Mouse (Mus musculus) kidney, embryonic 14.5 days (tissue): ENCODE results near the gene Clec2e. TPM values are rescaled to one million over a fixed set of nuclear protein-coding genes. Genes with fewer than 3 reads are reported as not detected.
"Not testable (repeated sequence)": the region's sequence is repeated elsewhere in the genome, so short reads cannot be mapped to it uniquely, and the experiment has no call there.

Experiments
- ATAC-seq: fragments of 200-750 bp; cut with Nextera tagmentation; 2 replicates; pipeline ENCODE4 v1.8.0; 2017; ENCODE audit warnings: moderate number of reproducible peaks, mild to moderate bottlenecking, moderate TSS enrichment, moderate library complexity; ENCODE audit not compliant: low FRiP score, low TSS enrichment
- H3K27ac ChIP-seq: fragments of 300-500 bp; sonication (generic); 2 replicates; pipeline ENCODE4 v1.5.1; 2014; ENCODE audit warnings: low read depth, mild to moderate bottlenecking, low read length, moderate library complexity, mixed read lengths
- H3K27me3 ChIP-seq: fragments of 300-500 bp; sonication (generic); 2 replicates; pipeline ENCODE4 v1.6.1; 2014; ENCODE audit warnings: mild to moderate bottlenecking, low read length; ENCODE audit not compliant: control insufficient read depth, insufficient read depth
- H3K36me3 ChIP-seq: fragments of 300-500 bp; sonication (generic); 2 replicates; pipeline ENCODE4 v1.6.1; 2014; ENCODE audit warnings: low read length, mixed read lengths; ENCODE audit not compliant: control insufficient read depth, insufficient read depth
- H3K4me1 ChIP-seq: fragments of 300-500 bp; sonication (generic); 2 replicates; pipeline ENCODE4 v1.6.1; 2014; ENCODE audit warnings: low read length, mixed read lengths; ENCODE audit not compliant: control insufficient read depth, insufficient read depth
- H3K4me2 ChIP-seq: fragments of 300-500 bp; sonication (generic); replicated peaks from 2 replicates; pipeline ENCODE4 v1.6.1; 2014; ENCODE audit warnings: low read depth, mild to moderate bottlenecking, low read length
- H3K4me3 ChIP-seq: fragments of 300-500 bp; sonication (generic); 2 replicates; pipeline ENCODE4 v1.5.1; 2014; ENCODE audit warnings: mild to moderate bottlenecking, low read length
- H3K9ac ChIP-seq: fragments of 300-500 bp; sonication (generic); 2 replicates; pipeline ENCODE4 v1.6.1; 2014; ENCODE audit warnings: low read depth, mild to moderate bottlenecking, low read length, moderate library complexity
- H3K9me3 ChIP-seq: fragments of 300-500 bp; sonication (generic); 2 replicates; pipeline ENCODE4 v1.6.1; 2016; ENCODE audit warnings: low read length; ENCODE audit not compliant: control insufficient read depth
- WGBS: fragments of 180-500 bp; shearing (Covaris S2); extraction: QIAGEN DNeasy Blood & Tissue Kit; methylation state at CpG from one replicate; pipeline ENCODE4 v1.1.7; 2014; 5-methylcytosine and 5-hydroxymethylcytosine counted together
- polyA plus RNA-seq: library from polyadenylated mRNA; unstranded; fragments of >200 nt; fragmentation: Nextera tagmentation; extraction: Ambion mirVana; gene quantifications from 2 replicates; pipeline ENCODE4 v1.2.1, GENCODE M21; 2014

Gene Clec2e
- polyA plus RNA-seq, 1 experiment from 2014 or later: not detected

GRCm38 (mm10) chr6:129112526-129112925 is 11.8 kb upstream of the Clec2e start:
- Histone ChIP-seq H3K27me3 (no peaks in the 10 kb centered on the region), H3K4me2 (no peak overlapping the region), H3K9ac (no peak overlapping the region), H3K4me1 (no peaks in the 10 kb centered on the region), H3K4me3 (no peak overlapping the region), H3K9me3 (no peaks in the 10 kb centered on the region), H3K27ac (no peak overlapping the region), H3K36me3 (no peaks in the 10 kb centered on the region)
- whole genome bisulfite sequencing: 71% methylated on average over 1 of the region's 1 CpGs
- ATAC-seq: no peak

GRCm38 (mm10) chr6:129107916-129108315 is 7.2 kb upstream of the Clec2e start:
- Histone ChIP-seq H3K27ac (no peak overlapping the region), H3K36me3 (no peaks in the 10 kb centered on the region), H3K4me1 (no peaks in the 10 kb centered on the region), H3K27me3 (no peaks in the 10 kb centered on the region), H3K4me3 (no peak overlapping the region), H3K9me3 (no peaks in the 10 kb centered on the region), H3K9ac (no peak overlapping the region), H3K4me2 (no peak overlapping the region)
- ATAC-seq: no peak

- no peaks in the 10 kb centered on the region for H3K36me3 ChIP-seq
- H3K4me3 ChIP-seq: no peak overlapping the region
- no peaks in the 10 kb centered on the region for H3K27me3 ChIP-seq
- no peak for ATAC-seq
- 84% methylated on average over 4 of the region's 4 CpGs for WGBS
- no peak overlapping the region for H3K27ac ChIP-seq
- H3K9me3 ChIP-seq: no peaks in the 10 kb centered on the region
- H3K4me2 ChIP-seq: no peak overlapping the region
- H3K9ac ChIP-seq: no peak overlapping the region
- no peaks in the 10 kb centered on the region for H3K4me1 ChIP-seq
These were observed 2.3 kb upstream of the Clec2e start for GRCm38 (mm10) chr6:129102858-129103555.

GRCm38 (mm10) chr6:129101604-129102003 is 891 bp upstream of the Clec2e start:
- no peak for ATAC-seq
- no peaks in the 10 kb centered on the region for H3K27me3 ChIP-seq
- no peak overlapping the region for H3K27ac ChIP-seq
- H3K4me3 ChIP-seq: no peak overlapping the region
- 81% methylated on average over 1 of the region's 1 CpGs for WGBS
- H3K36me3 ChIP-seq: no peaks in the 10 kb centered on the region
- H3K9ac ChIP-seq: no peak overlapping the region
- no peak overlapping the region for H3K4me2 ChIP-seq
- H3K4me1 ChIP-seq: no peaks in the 10 kb centered on the region
- no peaks in the 10 kb centered on the region for H3K9me3 ChIP-seq

GRCm38 (mm10) chr6:129097929-129098328 is 2.8 kb downstream of the Clec2e start:
- ATAC-seq: no peak
- Histone ChIP-seq H3K4me1 (no peaks in the 10 kb centered on the region), H3K36me3 (no peaks in the 10 kb centered on the region), H3K9me3 (no peaks in the 10 kb centered on the region), H3K27ac (no peak overlapping the region), H3K27me3 (no peaks in the 10 kb centered on the region), H3K4me2 (no peak overlapping the region), H3K4me3 (no peak overlapping the region), H3K9ac (no peak overlapping the region)
- 46% methylated on average over 1 of the region's 1 CpGs for WGBS

- ATAC-seq: peak; percentile 55; the same call in 1 of the 2 replicates
- H3K9ac ChIP-seq: no peak overlapping the region
- H3K27ac ChIP-seq: no peak overlapping the region
- H3K4me3 ChIP-seq: no peak overlapping the region
- no peaks in the 10 kb centered on the region for H3K4me1 ChIP-seq
- no peaks in the 10 kb centered on the region for H3K9me3 ChIP-seq
- no peak overlapping the region for H3K4me2 ChIP-seq
- no peaks in the 10 kb centered on the region for H3K36me3 ChIP-seq
- no peaks in the 10 kb centered on the region for H3K27me3 ChIP-seq
These were observed 5.5 kb downstream of the Clec2e start for GRCm38 (mm10) chr6:129095166-129095565.

GRCm38 (mm10) chr6:129088596-129088995 is 12.1 kb downstream of the Clec2e start:
- not testable (repeated sequence) for H3K36me3 ChIP-seq, H3K4me3 ChIP-seq, H3K27me3 ChIP-seq, H3K9ac ChIP-seq, ATAC-seq, H3K27ac ChIP-seq, H3K9me3 ChIP-seq, H3K4me1 ChIP-seq, H3K4me2 ChIP-seq
- WGBS: 97% methylated on average over 8 of the region's 8 CpGs

GRCm38 (mm10) chr6:129088161-129088560 is 12.6 kb downstream of the Clec2e start:
- Histone ChIP-seq H3K27me3 (no peaks in the 10 kb centered on the region), H3K36me3 (no peaks in the 10 kb centered on the region), H3K4me2 (no peak overlapping the region), H3K27ac (no peak overlapping the region), H3K4me3 (no peak overlapping the region), H3K9ac (no peak overlapping the region), H3K4me1 (no peaks in the 10 kb centered on the region), H3K9me3 (no peaks in the 10 kb centered on the region)
- 91% methylated on average over 1 of the region's 1 CpGs for WGBS
- ATAC-seq: no peak

GRCm38 (mm10) chr6:129086031-129086430 is 14.7 kb downstream of the Clec2e start:
- H3K9ac ChIP-seq, H3K27ac ChIP-seq, H3K27me3 ChIP-seq, H3K4me1 ChIP-seq, H3K4me3 ChIP-seq, ATAC-seq, H3K36me3 ChIP-seq, H3K4me2 ChIP-seq, H3K9me3 ChIP-seq: not testable (repeated sequence)
- 87% methylated on average over 2 of the region's 2 CpGs for WGBS
